8 mouse cellular contexts compared by ENCODE assay signal in genomic region chr17:86732024-86732423, GRCm38 (mm10). TPM values are rescaled to one million over a fixed set of nuclear protein-coding genes. Genes with fewer than 3 reads are reported as not detected.
DNase-seq lines count a peak whose midpoint lies in the region; ATAC-seq and TF ChIP-seq lines count a peak whose summit lies in the region.

No protein-coding gene starts in this region.

- H3K27me3 ChIP-seq in MEL (ENCODE audit: control insufficient read depth in 1 of 2, insufficient read depth in 2 of 2, low read length in 2 of 2): peaks cover 1 to 2% of the 10 kb centered on the region in 2 experiments; a peak in 3 of 4 replicates
- H3K27me3 ChIP-seq in hindbrain, embryonic 13.5 days: no peaks in the 10 kb centered on the region

- no peak for TF ChIP-seq RAD21 in MEL (IDR thresholded peaks at IDR 0.05; ENCODE audit: low read depth, low read length)

- H3K9ac ChIP-seq in MEL (ENCODE audit: control insufficient read depth, low read depth, low read length, poor library complexity, severe bottlenecking): peak overlapping the region; percentile 59
- H3K9ac ChIP-seq in hindbrain, embryonic 13.5 days: peak overlapping the region; percentile 25; the same call in 1 of the 2 replicates

- peak overlapping the region; percentile 35 to 70 for H3K4me3 ChIP-seq in MEL (ENCODE audit: control insufficient read depth in 1 of 2, insufficient read depth in 1 of 2, low read depth in 2 of 2, low read length in 2 of 2)
- no peak overlapping the region; the same call in 1 of the 2 replicates for H3K4me3 ChIP-seq in brown adipose tissue, adult 24 weeks (ENCODE audit: insufficient read depth, low read depth, low read length)
- H3K4me3 ChIP-seq in hindbrain, embryonic 13.5 days: no peak overlapping the region

- peak in 1 of 2 experiments; percentile 36; a peak in 1 of 4 replicates for TF ChIP-seq POLR2A in MEL (IDR thresholded peaks at IDR 0.05; ENCODE audit: control insufficient read depth in 1 of 2, insufficient read depth in 1 of 2, low read depth in 1 of 2, low read length in 2 of 2, poor library complexity in 1 of 2)

- H3K27ac ChIP-seq in MEL (ENCODE audit: control insufficient read depth, low read depth, low read length): no peak overlapping the region
- H3K27ac ChIP-seq in brown adipose tissue, adult 24 weeks (replicated peaks; ENCODE audit: low read depth, low read length): peak overlapping the region; percentile 90
- H3K27ac ChIP-seq in hindbrain, embryonic 13.5 days: no peak overlapping the region

- H3K79me2 ChIP-seq in MEL (ENCODE audit: control insufficient read depth, insufficient read depth, low read length, poor library complexity): no peaks in the 10 kb centered on the region

- H3K9me3 ChIP-seq in MEL (replicated peaks; ENCODE audit: insufficient read depth, low read length): no peaks in the 10 kb centered on the region
- H3K9me3 ChIP-seq in hindbrain, embryonic 13.5 days: no peaks in the 10 kb centered on the region

- peaks cover 8 to 11% of the 10 kb centered on the region in 2 experiments for H3K4me1 ChIP-seq in MEL (ENCODE audit: control insufficient read depth in 1 of 2, insufficient read depth in 2 of 2, low read length in 2 of 2)
- peaks cover 40% of the 10 kb centered on the region for H3K4me1 ChIP-seq in brown adipose tissue, adult 24 weeks (ENCODE audit: control insufficient read depth, insufficient read depth, insufficient read length, low read length)
- peaks cover 5% of the 10 kb centered on the region for H3K4me1 ChIP-seq in hindbrain, embryonic 13.5 days (replicated peaks)

- 0 out of 2 replicates have a peak overlapping the region, but pooled peaks have one; percentile 20 for H3K4me2 ChIP-seq in hindbrain, embryonic 13.5 days

- no peak for TF ChIP-seq CTCF in MEL (IDR thresholded peaks at IDR 0.05 in 2 of 3, conservative IDR thresholded peaks at IDR 0.05 in 1 of 3; ENCODE audit: control insufficient read depth in 1 of 3, insufficient read depth in 1 of 3, low read depth in 2 of 3, low read length in 3 of 3, poor library complexity in 1 of 3, severe bottlenecking in 1 of 3)

- peak; percentile 84 for DNase-seq in MEL (ENCODE audit: low read depth, low spot score)
- DNase-seq in gastrocnemius, adult 18-20 months (ENCODE audit: low spot score): peak; percentile 53
- DNase-seq in left cerebral cortex, postnatal 10 days (ENCODE audit: extremely low spot score in 1 of 2, low spot score in 2 of 2): peak; percentile 19 to 93
- DNase-seq in right cerebral cortex, postnatal 14 days: peak; percentile 28
- DNase-seq in yolk sac, embryonic 10.5 days (ENCODE audit: low spot score): peak; percentile 75

- H3K36me3 ChIP-seq in MEL (ENCODE audit: control insufficient read depth in 1 of 2, insufficient read depth in 2 of 2, low read length in 2 of 2): peaks cover 0 to 6% of the 10 kb centered on the region in 2 experiments; a peak in 2 of 4 replicates
- H3K36me3 ChIP-seq in hindbrain, embryonic 13.5 days: no peaks in the 10 kb centered on the region

- peak; percentile 54; the same call in 1 of the 2 replicates for ATAC-seq in hindbrain, embryonic 13.5 days (ENCODE audit: low FRiP score)
- peak; percentile 99 for ATAC-seq in megakaryocyte, adult 5-6 weeks (ENCODE audit: poor library complexity, severe bottlenecking)

- WGBS in hindbrain, embryonic 13.5 days: 9% methylated on average over 11 of the region's 11 CpGs

- no peak for TF ChIP-seq EP300 in MEL (IDR thresholded peaks at IDR 0.05; ENCODE audit: low read depth in 1 of 2, low read length in 2 of 2)

- intact Hi-C loops in left cerebral cortex, postnatal 10 days (cut with DNase I): no loop called here

TF ChIP-seq in MEL, 35 proteins besides CTCF, POLR2A, EP300 and RAD21:
- TF ChIP-seq SIN3A (IDR thresholded peaks at IDR 0.05; ENCODE audit: low read length) (0 out of 2 replicates have a peak, but pooled peaks have one; percentile 29), ETS1 (IDR thresholded peaks at IDR 0.05; ENCODE audit: low read depth, low read length) (0 out of 2 replicates have a peak, but pooled peaks have one; percentile 19), GATA1 (IDR thresholded peaks at IDR 0.05; ENCODE audit: low read depth, low read length) (no peak), CHD1 (IDR thresholded peaks at IDR 0.05; ENCODE audit: low read depth, low read length) (no peak), ZMIZ1 (IDR thresholded peaks at IDR 0.05; ENCODE audit: low read depth, low read length) (0 out of 2 replicates have a peak, but pooled peaks have one; percentile 39), MAX (IDR thresholded peaks at IDR 0.05; ENCODE audit: low read length) (no peak), NELFE (IDR thresholded peaks at IDR 0.05; ENCODE audit: low read depth, low read length) (peak; percentile 48), TAL1 (IDR thresholded peaks at IDR 0.05; ENCODE audit: low read length) (no peak), CHD2 (IDR thresholded peaks at IDR 0.05; ENCODE audit: low read length) (no peak), UBTF (IDR thresholded peaks at IDR 0.05; ENCODE audit: borderline replicate concordance, insufficient read depth, low read depth, low read length) (no peak), SMC3 (IDR thresholded peaks at IDR 0.05; ENCODE audit: low read depth, low read length) (no peak), MAZ (IDR thresholded peaks at IDR 0.05; ENCODE audit: low read depth, low read length) (peak; percentile 63; the same call in 1 of the 2 replicates), ZC3H11A (IDR thresholded peaks at IDR 0.05; ENCODE audit: low read depth, low read length) (no peak), ELF1 (IDR thresholded peaks at IDR 0.05; ENCODE audit: low read depth, low read length) (peak; percentile 84), USF1 (IDR thresholded peaks at IDR 0.05; ENCODE audit: low read depth, low read length) (no peak), MXI1 (IDR thresholded peaks at IDR 0.05; ENCODE audit: low read depth, low read length) (peak; percentile 54; the same call in 1 of the 2 replicates), JUND (IDR thresholded peaks at IDR 0.05; ENCODE audit: low read depth, low read length) (no peak), KAT2A (conservative IDR thresholded peaks at IDR 0.05; ENCODE audit: low read depth, low read length) (no peak), HCFC1 (IDR thresholded peaks at IDR 0.05; ENCODE audit: low read depth, low read length) (peak; percentile 63), ZNF384 (IDR thresholded peaks at IDR 0.05; ENCODE audit: low read depth, low read length) (0 out of 2 replicates have a peak, but pooled peaks have one; percentile 2), E2F4 (IDR thresholded peaks at IDR 0.05; ENCODE audit: borderline replicate concordance, low read depth, low read length) (no peak)

RNA-seq across cellular contexts. Expression of gene Epas1, which starts 21.5 kb away (rescaled TPM):
- total RNA-seq in MEL (2012; rRNA removed): not detected in 2 replicates
- not detected for polyA plus RNA-seq in MEL (2012; ENCODE audit: insufficient read depth in 1 of 2, insufficient read length in 2 of 2, low read depth in 1 of 2, low replicate concordance in 2 of 2, missing spikeins in 1 of 2)
- polyA plus RNA-seq in brown adipose tissue, adult 24 weeks (2012; ENCODE audit: insufficient read depth, insufficient read length, missing spikeins): 196 and 238 TPM in 2 replicates
- 100 to 1,000 TPM in 1 of 2 experiments, 10 to 100 TPM in 1; 97.7 to 101 TPM for total RNA-seq in gastrocnemius, adult 18-20 months (2021)
- polyA plus RNA-seq in hindbrain, embryonic 13.5 days (2015; fragmentation: Nextera tagmentation; extraction: Ambion mirVana): 4.6 and 5.0 TPM in 2 replicates
- 10 to 100 TPM; 76.6 to 77.3 TPM for total RNA-seq in left cerebral cortex, postnatal 10 days (2021)
- 0.91 and 1.3 TPM in 2 replicates for total RNA-seq in megakaryocyte, adult 5-6 weeks (2015)
- total RNA-seq in megakaryocyte, adult 5-6 weeks (2017): 0.07 and 0.33 TPM in 2 replicates

Comparison
In these comparisons a context has a peak if more than half of its experiments do, and no peak if none do; other contexts are left out.
1. DNase-seq: peak in every context shown above with its lines; median percentile 84 in MEL; 75 in yolk sac, embryonic 10.5 days; 56 in left cerebral cortex, postnatal 10 days; 53 in gastrocnemius, adult 18-20 months; 28 in right cerebral cortex, postnatal 14 days.
2. H3K4me3 ChIP-seq: peak in MEL (2 of 2); none in brown adipose tissue, adult 24 weeks (single experiment) and hindbrain, embryonic 13.5 days (single experiment).
3. RNA of gene Epas1, which starts 21.5 kb away (total RNA-seq): 97.7 to 101 TPM in gastrocnemius, adult 18-20 months and 76.6 to 77.3 TPM in left cerebral cortex, postnatal 10 days; 0.07 to 1.3 TPM in megakaryocyte, adult 5-6 weeks and not detected in MEL; every median in the first group is over 10 times any median in the second.